Mouse (Mus musculus) frontal cortex, postnatal 25 days (tissue): ENCODE results near the gene Syt8.

ENCODE experiments used
- DNase-seq, 2 experiments: peaks; one replicate each; pipeline ENCODE4 v3.0.0; 2022; ENCODE audit warnings: low spot score in 2 of 2

Syt8 gene

DNA sequence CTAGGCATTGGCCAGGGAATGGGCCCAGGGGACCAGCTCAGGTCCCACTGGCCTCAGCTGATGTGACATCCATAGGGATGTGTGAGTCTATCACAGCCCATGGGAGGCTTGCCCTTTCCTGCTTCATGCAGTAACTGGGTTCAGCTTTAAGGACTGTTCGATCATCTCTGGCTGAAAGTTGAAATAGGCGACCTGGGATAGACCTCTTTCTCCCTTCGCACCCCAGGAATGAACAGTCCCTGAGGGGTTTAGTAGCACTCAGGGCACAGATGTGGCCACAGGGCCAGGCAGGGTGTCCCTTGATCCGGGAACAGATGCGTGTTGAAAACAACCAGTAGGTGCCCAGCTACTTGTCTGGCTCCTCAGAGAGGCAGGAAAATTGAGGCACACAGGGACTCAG is 41.6 kb downstream of the Syt8 start:
- DNase-seq = no peak

DNA sequence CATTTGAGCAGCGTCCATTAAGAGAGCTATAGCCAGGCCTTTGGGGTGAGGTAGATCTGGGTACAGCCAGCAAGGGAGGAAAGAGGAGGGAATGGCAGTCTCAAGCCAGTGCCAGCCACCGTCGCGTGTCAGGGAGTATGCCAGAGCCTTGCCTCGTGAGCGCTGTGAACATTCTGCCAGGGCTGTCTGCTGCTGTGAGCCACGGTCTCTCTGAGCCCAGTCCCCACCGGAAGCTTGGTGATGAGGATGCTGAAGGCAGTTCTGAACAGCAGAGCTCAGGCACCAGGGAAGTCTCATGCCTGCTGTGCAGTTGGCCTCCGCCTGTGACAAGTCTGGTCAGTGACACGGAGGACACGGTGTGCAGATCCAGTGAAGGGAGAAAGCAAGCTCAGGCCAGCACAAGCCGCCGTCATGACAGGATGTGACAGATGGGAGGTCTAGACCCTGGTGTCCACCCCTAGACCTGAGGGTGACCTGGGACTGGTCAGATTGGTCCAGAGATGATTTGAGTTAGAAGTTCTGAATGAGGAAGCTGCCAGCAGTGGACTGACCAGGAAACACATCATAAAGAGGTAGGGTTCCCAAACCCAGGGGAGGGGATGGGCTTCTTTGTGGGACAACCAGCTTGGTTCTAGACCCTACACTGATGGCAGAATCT is 42.3 kb downstream of the Syt8 start:
- DNase-seq = no peak

- DNase-seq = no peak
Measured at GRCm38 (mm10) chr7:142478001-142478400, 43.4 kb downstream of the Syt8 start.

DNA sequence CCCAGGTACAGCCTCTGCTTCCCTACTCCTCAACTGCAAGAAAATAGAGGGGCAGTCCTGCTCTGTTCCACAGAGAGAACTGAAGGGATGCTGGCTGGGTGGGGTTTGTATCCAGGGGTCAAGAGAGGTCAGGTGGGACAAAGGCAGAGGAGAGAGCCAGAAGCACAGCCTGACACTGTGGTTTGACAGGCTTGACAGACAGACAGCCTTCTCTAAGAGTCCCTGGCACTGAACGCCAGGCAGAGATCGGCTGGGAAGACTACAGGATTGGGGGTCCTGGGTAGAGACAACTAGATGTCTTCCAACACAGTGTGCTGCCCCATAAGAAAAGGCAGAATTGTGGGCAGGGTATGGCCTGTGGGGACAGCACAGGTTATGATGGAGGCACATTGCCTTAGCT is 43.9 kb downstream of the Syt8 start:
- no peak for DNase-seq

GRCm38 (mm10) chr7:142479307-142479706 is 44.7 kb downstream of the Syt8 start:
- DNase-seq = no peak

- no peak for DNase-seq
Measured at GRCm38 (mm10) chr7:142479886-142480285, 45.2 kb downstream of the Syt8 start.

DNA sequence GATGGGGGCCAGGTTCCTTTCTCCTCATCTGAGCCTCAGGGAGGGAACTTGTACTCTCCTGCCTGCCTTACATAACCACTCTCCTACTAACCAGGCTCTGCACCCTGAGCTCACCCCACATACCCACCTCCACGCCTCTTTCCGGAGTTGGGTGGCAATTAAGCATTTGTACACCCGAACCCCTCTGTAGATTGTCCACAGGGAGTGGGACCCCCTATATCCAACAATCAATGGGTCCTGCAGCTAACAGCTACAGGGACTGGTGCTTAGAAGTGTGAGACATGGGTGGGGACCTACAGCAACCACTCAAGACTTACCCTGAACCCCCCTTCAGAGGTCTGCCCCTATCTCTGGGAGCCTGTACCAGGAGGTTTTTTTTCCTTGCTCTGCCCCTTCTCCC is 46.0 kb downstream of the Syt8 start:
- no peak for DNase-seq

DNA sequence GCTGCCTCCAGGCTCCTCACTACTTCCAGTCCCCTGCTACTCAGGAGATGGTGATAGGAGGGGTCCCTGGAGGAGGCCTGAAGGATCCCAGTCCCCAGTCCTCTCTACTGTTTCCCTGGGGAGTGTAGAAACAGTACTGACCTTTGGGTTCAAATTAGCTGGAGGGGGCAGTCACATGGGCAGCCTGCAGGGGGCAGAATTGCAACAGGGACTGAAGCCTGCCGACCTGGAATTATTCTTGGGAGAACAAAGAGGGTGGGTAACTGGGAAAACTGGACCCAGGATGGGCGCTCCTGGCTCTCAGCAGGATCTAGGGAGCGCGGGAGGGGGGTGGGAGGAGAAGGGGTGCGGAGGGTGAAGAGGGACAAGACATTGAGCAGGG is 46.5 kb downstream of the Syt8 start:
- no peak for DNase-seq

GRCm38 (mm10) chr7:142481568-142482255 is 47.1 kb downstream of the Syt8 start:
- no peak for DNase-seq

- DNase-seq = no peak
Measured at GRCm38 (mm10) chr7:142482256-142482609, 47.6 kb downstream of the Syt8 start.

GRCm38 (mm10) chr7:142483136-142483535 is 48.5 kb downstream of the Syt8 start:
- DNase-seq = no peak

DNA sequence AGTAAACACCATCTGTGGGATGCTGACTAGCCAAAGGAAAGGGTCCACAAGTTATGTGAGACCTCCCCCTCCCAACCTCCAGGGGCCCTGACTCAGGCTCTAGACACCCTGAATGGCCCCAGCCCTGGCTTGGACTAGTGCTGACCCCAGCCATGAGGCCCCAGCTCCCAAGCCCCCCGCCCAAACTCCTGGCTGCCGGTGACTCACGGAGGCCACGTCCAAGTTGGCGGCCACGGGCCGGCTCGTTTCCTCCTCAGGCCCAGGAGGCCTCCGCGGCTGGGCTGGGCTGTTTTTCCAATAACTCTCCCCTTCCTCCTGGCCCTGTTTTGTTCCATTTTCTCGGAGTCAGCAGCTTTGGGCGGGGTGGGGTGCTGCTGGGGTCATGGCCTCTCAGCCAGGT is 50.1 kb downstream of the Syt8 start:
- no peak for DNase-seq

DNA sequence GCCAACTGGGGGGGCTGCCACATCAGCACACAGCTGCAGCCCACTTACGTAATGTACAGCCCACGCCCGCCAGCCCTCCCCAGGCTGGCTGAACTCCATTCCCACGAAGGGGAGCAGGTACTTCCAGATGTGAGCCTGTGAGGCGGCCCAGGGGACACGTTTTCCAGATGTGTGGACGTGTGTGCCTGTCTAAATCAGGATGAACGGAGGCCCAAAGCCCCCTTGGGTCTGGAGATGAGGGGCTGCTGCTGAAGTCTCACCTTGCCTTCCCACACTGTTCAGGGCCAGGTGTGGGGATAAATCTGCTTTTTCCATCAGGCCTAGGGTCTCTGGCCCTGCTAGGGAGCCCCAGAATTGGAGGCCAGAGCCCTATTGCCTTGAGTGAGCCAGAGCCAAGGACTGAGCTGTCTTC is 52.1 kb downstream of the Syt8 start:
- no peak for DNase-seq

GRCm38 (mm10) chr7:142487341-142487859 is 52.8 kb downstream of the Syt8 start:
- DNase-seq = no peak

GRCm38 (mm10) chr7:142488053-142488452 is 53.4 kb downstream of the Syt8 start:
- DNase-seq = no peak
